Mouse (Mus musculus) heart, postnatal 0 days (tissue): ENCODE data around the gene Irak2. TPM values are rescaled to one million over a fixed set of nuclear protein-coding genes. Genes with fewer than 3 reads are reported as not detected.

ENCODE experiments used
- ATAC-seq: fragments of 200-750 bp; cut with Nextera tagmentation; 2 replicates; pipeline ENCODE4 v1.8.0; 2017; ENCODE audit warnings: low read depth, moderate number of reproducible peaks, moderate library complexity; ENCODE audit not compliant: insufficient read depth
- DNase-seq: peaks from one replicate; pipeline ENCODE4 v3.0.0-alpha.2; 2016; ENCODE audit warnings: low spot score
- H3K27ac ChIP-seq: fragments of 300-500 bp; sonication (generic); 2 replicates; pipeline ENCODE4 v1.5.1; 2014; ENCODE audit warnings: low read depth, mild to moderate bottlenecking
- H3K27me3 ChIP-seq: fragments of 300-500 bp; sonication (generic); 2 replicates; pipeline ENCODE4 v1.6.1; 2014; ENCODE audit warnings: low read length, mixed read lengths; ENCODE audit not compliant: control insufficient read depth, insufficient read depth
- H3K36me3 ChIP-seq: fragments of 300-500 bp; sonication (generic); replicated peaks from 2 replicates; pipeline ENCODE4 v1.6.1; 2014; ENCODE audit warnings: low read length, mixed read lengths; ENCODE audit not compliant: control insufficient read depth, insufficient read depth
- H3K4me1 ChIP-seq: fragments of 300-500 bp; sonication (generic); 2 replicates; pipeline ENCODE4 v1.6.1; 2014; ENCODE audit warnings: antibody characterized with exemption; ENCODE audit not compliant: control insufficient read depth, insufficient read depth
- H3K4me2 ChIP-seq: fragments of 300-500 bp; sonication (generic); 2 replicates; pipeline ENCODE4 v1.6.1; 2014; ENCODE audit warnings: low read depth, mild to moderate bottlenecking, low read length, moderate library complexity
- H3K4me3 ChIP-seq: fragments of 300-500 bp; sonication (generic); 2 replicates; pipeline ENCODE4 v1.5.1; 2014; ENCODE audit warnings: low read depth, low read length
- H3K9ac ChIP-seq: fragments of 300-500 bp; sonication (generic); replicated peaks from 2 replicates; pipeline ENCODE4 v1.6.1; 2014; ENCODE audit warnings: low read depth, low read length, mixed read lengths
- H3K9me3 ChIP-seq: fragments of 300-500 bp; sonication (generic); replicated peaks from 2 replicates; pipeline ENCODE4 v1.6.1; 2016; ENCODE audit warnings: low read length; ENCODE audit not compliant: control insufficient read depth
- CTCF ChIP-seq: IDR thresholded peaks from 2 replicates; pipeline ENCODE4 v1.5.1; 2016; ENCODE audit warnings: antibody characterized with exemption, control low read depth, low read depth
- EP300 ChIP-seq: IDR thresholded peaks from 2 replicates; pipeline ENCODE4 v1.6.1; 2016; ENCODE audit warnings: antibody characterized with exemption, low read depth
- WGBS: fragments of 180-500 bp; shearing (Covaris S2); extraction: QIAGEN DNeasy Blood & Tissue Kit; methylation state at CpG from one replicate; pipeline ENCODE4 v1.1.7; 2014; 5-methylcytosine and 5-hydroxymethylcytosine counted together
- polyA plus RNA-seq: library from polyadenylated mRNA; unstranded; fragments of >200 nt; fragmentation: Nextera tagmentation; extraction: Ambion mirVana; gene quantifications from 2 replicates; pipeline ENCODE4 v1.2.1, GENCODE M21; 2015
- total RNA-seq: library from RNA; depleted of rRNA; stranded (reverse); fragments of >200 nt; gene quantifications from 2 replicates; pipeline ENCODE4 v1.2.3, GENCODE M21; 2014; ENCODE audit warnings: low replicate concordance

Gene Irak2
- total and polyA plus RNA-seq, 2 experiments from 2014 or later: 6.3 to 23.2 TPM

DNA sequence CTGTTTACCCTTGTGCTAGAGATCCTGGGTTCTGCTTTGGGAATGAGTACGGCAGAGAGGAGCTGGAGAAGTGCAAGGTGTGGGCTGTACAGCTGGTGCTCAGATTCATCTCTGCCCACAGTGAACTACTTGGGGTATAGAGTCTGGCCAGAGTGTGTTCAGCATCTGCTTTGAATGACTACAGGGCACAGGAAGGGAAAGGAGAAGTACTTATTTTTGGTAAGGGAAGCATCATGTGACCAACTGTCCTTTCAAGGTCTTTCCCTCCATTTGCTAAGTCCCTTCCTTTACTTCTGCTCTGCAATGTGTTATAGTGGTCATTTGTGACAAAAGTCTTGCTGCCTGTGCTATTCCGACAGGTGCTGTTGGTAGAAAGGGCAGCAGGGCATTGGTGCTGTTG lies 76.0 kb downstream of the Irak2 start:
- no peak for DNase-seq
- WGBS: 79% methylated on average over 2 of the region's 2 CpGs
- peaks cover 95% of the 10 kb centered on the region for H3K36me3 ChIP-seq

DNA sequence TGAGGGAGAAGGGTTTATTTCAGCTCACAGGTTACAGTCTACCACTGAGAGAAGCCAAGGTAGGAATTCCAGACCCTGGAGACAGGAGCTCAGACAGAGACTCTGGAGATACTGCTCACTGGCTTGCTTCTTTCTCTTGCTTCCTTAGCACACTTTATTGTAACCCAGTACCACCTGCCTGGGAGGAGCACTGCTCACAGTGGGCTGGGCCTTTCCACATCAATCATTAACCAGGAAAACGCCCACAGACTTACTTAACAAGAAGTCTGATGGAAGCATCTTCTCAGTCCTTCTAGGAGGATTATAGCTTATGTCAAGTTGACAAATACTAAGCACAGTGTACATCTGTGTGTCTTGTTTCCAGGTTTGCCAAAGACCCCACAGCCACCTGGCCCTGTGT lies 76.5 kb downstream of the Irak2 start:
- Histone ChIP-seq H3K4me3 (no peak overlapping the region), H3K4me2 (no peak overlapping the region), H3K36me3 (peaks cover 95% of the 10 kb centered on the region), H3K9me3 (no peaks in the 10 kb centered on the region), H3K4me1 (no peaks in the 10 kb centered on the region), H3K27me3 (no peaks in the 10 kb centered on the region), H3K9ac (no peak overlapping the region), H3K27ac (no peak overlapping the region)
- WGBS: 71% methylated on average over 1 of the region's 1 CpGs
- no peak for ATAC-seq
- TF ChIP-seq CTCF: no peak
- no peak for DNase-seq

More for the DNA sequence above, 76.0 kb downstream of the Irak2 start:
- no peak overlapping the region for H3K9ac ChIP-seq
- no peaks in the 10 kb centered on the region for H3K9me3 ChIP-seq
- ATAC-seq: no peak
- TF ChIP-seq EP300: no peak
- no peak for TF ChIP-seq CTCF
- no peaks in the 10 kb centered on the region for H3K4me1 ChIP-seq
- no peak overlapping the region for H3K4me2 ChIP-seq
- no peak overlapping the region for H3K27ac ChIP-seq
- H3K4me3 ChIP-seq: no peak overlapping the region
- no peaks in the 10 kb centered on the region for H3K27me3 ChIP-seq

DNA sequence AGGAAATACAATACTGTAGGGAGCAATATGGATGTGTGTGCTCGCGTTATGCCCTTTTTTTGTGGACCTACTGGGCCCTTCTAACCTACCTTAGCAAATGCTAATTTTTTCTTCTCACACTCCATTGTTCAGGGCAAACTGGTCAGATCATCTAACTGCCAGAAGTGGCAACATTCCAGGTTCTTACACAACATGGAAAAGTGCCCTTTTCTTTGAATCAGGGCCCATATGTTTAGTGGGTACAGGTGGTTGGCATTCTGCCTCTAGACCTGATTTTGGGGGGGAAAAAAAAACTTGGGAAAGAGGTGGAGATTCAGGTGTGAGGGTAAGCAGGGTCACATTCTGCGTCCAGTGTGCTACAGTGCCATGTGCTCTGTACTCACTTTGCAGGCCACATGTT lies 79.3 kb downstream of the Irak2 start:
- H3K4me3 ChIP-seq: no peak overlapping the region
- no peaks in the 10 kb centered on the region for H3K27me3 ChIP-seq
- DNase-seq: no peak
- H3K9me3 ChIP-seq: no peaks in the 10 kb centered on the region
- TF ChIP-seq CTCF (no peak), EP300 (no peak)
- no peaks in the 10 kb centered on the region for H3K4me1 ChIP-seq
- no peak overlapping the region for H3K27ac ChIP-seq
- peaks cover 88% of the 10 kb centered on the region for H3K36me3 ChIP-seq
- 84% methylated on average over 3 of the region's 3 CpGs for WGBS
- H3K9ac ChIP-seq: no peak overlapping the region
- no peak overlapping the region for H3K4me2 ChIP-seq
- ATAC-seq: no peak

DNA sequence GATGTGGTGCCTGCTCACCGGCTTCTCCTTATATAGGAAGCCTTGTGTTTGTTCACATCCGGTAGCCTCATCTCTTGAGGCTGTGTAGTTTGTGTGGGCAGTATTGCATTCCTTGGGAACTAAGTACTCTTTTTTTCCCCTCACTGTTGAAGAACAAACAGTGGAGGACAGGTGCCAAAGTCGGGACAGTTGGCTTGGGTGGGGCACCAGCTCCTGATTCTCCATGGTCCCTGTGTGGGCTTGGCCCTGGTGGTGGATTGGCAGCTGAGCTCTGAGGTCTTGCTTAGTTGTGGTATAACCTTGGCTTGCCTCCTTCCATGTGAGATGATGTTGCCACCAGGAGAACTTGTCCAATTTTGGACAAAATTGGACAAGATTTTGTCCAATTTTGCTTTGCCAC lies 81.6 kb downstream of the Irak2 start, which contains the start of gene Ghrl:
Gene Ghrl (minus strand): TSS at position 3 of the 400 bp plus-strand sequence.
- DNase-seq (no peak), ATAC-seq (no peak)
- no peaks in the 10 kb centered on the region for H3K27me3 ChIP-seq
- peaks cover 88% of the 10 kb centered on the region for H3K36me3 ChIP-seq
- H3K27ac ChIP-seq: no peak within 1 kb of the TSS
- no peak within 1 kb of the TSS for H3K9ac ChIP-seq
- no peaks in the 10 kb centered on the region for H3K4me1 ChIP-seq
- no peak within 1 kb of the TSS for H3K4me2 ChIP-seq
- H3K9me3 ChIP-seq: no peaks in the 10 kb centered on the region
- 86% methylated on average over 3 of the region's 3 CpGs for WGBS
- TF ChIP-seq CTCF (no peak), EP300 (no peak)
- H3K4me3 ChIP-seq: no peak within 1 kb of the TSS

DNA sequence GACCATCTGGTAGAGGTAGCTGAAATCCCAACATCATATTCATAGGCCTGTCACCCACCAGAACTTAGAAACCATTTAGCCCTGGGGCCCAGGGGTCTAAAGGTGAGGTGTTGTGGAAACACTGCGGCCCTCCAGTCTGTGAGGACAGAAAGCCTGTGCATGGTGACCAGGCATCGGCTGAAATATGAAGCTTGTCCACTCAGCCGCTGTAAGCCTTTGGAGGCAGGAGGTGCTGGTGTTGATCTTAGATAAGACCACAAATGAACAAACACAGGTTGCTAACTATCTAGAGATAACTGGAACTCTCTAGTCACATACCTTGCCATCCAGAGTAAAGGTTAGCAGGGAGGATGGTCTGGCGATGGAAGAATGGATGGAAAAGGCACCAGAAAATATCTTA lies 82.8 kb downstream of the Irak2 start:
- no peaks in the 10 kb centered on the region for H3K9me3 ChIP-seq
- no peak overlapping the region for H3K4me2 ChIP-seq
- no peak overlapping the region for H3K4me3 ChIP-seq
- H3K27me3 ChIP-seq: no peaks in the 10 kb centered on the region
- no peak overlapping the region for H3K9ac ChIP-seq
- no peaks in the 10 kb centered on the region for H3K4me1 ChIP-seq
- TF ChIP-seq EP300: no peak
- no peak for TF ChIP-seq CTCF
- no peak for DNase-seq
- H3K36me3 ChIP-seq: peaks cover 86% of the 10 kb centered on the region
- no peak overlapping the region for H3K27ac ChIP-seq
- WGBS: 73% methylated on average over 4 of the region's 4 CpGs
- no peak for ATAC-seq

DNA sequence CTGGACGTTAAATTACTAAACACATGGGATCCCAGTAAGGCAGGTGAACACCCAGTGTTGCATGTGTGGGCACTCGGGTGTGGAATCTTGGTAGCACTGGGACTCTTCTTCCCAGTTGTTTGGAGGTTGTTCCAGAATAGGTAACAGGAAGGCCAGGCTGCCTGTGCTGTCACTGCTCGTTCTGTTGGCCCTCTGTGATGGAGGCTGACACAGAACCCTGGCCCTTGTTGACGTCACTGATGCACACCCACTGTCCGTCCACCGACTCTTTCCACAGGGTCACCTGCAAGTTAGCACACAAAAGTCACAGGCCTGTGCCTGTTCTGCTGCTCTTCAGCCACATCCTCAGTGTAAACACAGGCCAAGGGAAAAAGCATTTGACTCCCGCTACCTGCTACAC lies 89.9 kb downstream of the Irak2 start:
- WGBS: 88% methylated on average over 7 of the region's 7 CpGs
- H3K27ac ChIP-seq: no peak overlapping the region
- no peaks in the 10 kb centered on the region for H3K4me1 ChIP-seq
- H3K4me2 ChIP-seq: no peak overlapping the region
- H3K4me3 ChIP-seq: no peak overlapping the region
- peaks cover 91% of the 10 kb centered on the region for H3K36me3 ChIP-seq
- ATAC-seq (no peak), DNase-seq (no peak)
- no peak for TF ChIP-seq CTCF
- TF ChIP-seq EP300: no peak
- no peaks in the 10 kb centered on the region for H3K27me3 ChIP-seq
- no peaks in the 10 kb centered on the region for H3K9me3 ChIP-seq
- no peak overlapping the region for H3K9ac ChIP-seq
